Mouse (Mus musculus): Measurements from ENCODE around the gene Tom1l1.
A peak's percentile ranks its signal among the peaks of the same experiment; 100 is the strongest.
"Not testable (repeated sequence)": the region's sequence is repeated elsewhere in the genome, so short reads cannot be mapped to it uniquely, and the experiment has no call there.

Tom1l1 gene

GRCm38 (mm10) chr11:90687460-90688416, at the start of gene Tom1l1:
Gene Tom1l1 (minus strand): TSS chr11:90688366.
- DNase-seq (ENCODE audit: low read depth, low spot score), result peak; percentile 61

GRCm38 (mm10) chr11:90733575-90733974, 45.4 kb upstream of the Tom1l1 start:
- DNase-seq (ENCODE audit: low read depth, low spot score), result no peak

- DNase-seq (ENCODE audit: low read depth, low spot score), result no peak
These were observed 39.4 kb upstream of the Tom1l1 start for GRCm38 (mm10) chr11:90727354-90728125.

GRCm38 (mm10) chr11:90726730-90727129, 38.6 kb upstream of the Tom1l1 start:
- no peak for DNase-seq (ENCODE audit: low read depth, low spot score)

- no peak for DNase-seq (ENCODE audit: low read depth, low spot score)
These were observed 34.1 kb upstream of the Tom1l1 start for GRCm38 (mm10) chr11:90722304-90722703.

- no peak for DNase-seq (ENCODE audit: low read depth, low spot score)
These were observed 29.6 kb upstream of the Tom1l1 start for GRCm38 (mm10) chr11:90717719-90718118.

- no peak for DNase-seq (ENCODE audit: low read depth, low spot score)
These were observed 23.4 kb upstream of the Tom1l1 start for GRCm38 (mm10) chr11:90711596-90711995.

GRCm38 (mm10) chr11:90707134-90707533, 19.0 kb upstream of the Tom1l1 start:
- DNase-seq (ENCODE audit: low read depth, low spot score), result not testable (repeated sequence)

- DNase-seq (ENCODE audit: low read depth, low spot score), result peak; percentile 69
These were observed 9.5 kb upstream of the Tom1l1 start for GRCm38 (mm10) chr11:90697480-90698240.

- no peak for DNase-seq (ENCODE audit: low read depth, low spot score)
These were observed 7.6 kb upstream of the Tom1l1 start for GRCm38 (mm10) chr11:90695811-90696210.

- DNase-seq (ENCODE audit: low read depth, low spot score), result no peak
These were observed 6.0 kb upstream of the Tom1l1 start for GRCm38 (mm10) chr11:90694206-90694605.

GRCm38 (mm10) chr11:90690361-90690760, 2.2 kb upstream of the Tom1l1 start:
- no peak for DNase-seq (ENCODE audit: low read depth, low spot score)

GRCm38 (mm10) chr11:90687040-90687439, 1.1 kb downstream of the Tom1l1 start:
- DNase-seq (ENCODE audit: low read depth, low spot score), result no peak

- DNase-seq (ENCODE audit: low read depth, low spot score), result no peak
These were observed 1.7 kb downstream of the Tom1l1 start for GRCm38 (mm10) chr11:90686287-90687025.

GRCm38 (mm10) chr11:90685196-90685595, 3.0 kb downstream of the Tom1l1 start:
- DNase-seq (ENCODE audit: low read depth, low spot score), result no peak

- DNase-seq (ENCODE audit: low read depth, low spot score), result no peak
These were observed 3.4 kb downstream of the Tom1l1 start for GRCm38 (mm10) chr11:90684765-90685164.

- no peak for DNase-seq (ENCODE audit: low read depth, low spot score)
These were observed 7.0 kb downstream of the Tom1l1 start for GRCm38 (mm10) chr11:90681171-90681570.

- no peak for DNase-seq (ENCODE audit: low read depth, low spot score)
These were observed 9.6 kb downstream of the Tom1l1 start for GRCm38 (mm10) chr11:90678582-90678981.

- no peak for DNase-seq (ENCODE audit: low read depth, low spot score)
These were observed 10.3 kb downstream of the Tom1l1 start for GRCm38 (mm10) chr11:90677771-90678288.

GRCm38 (mm10) chr11:90677027-90677426, 11.1 kb downstream of the Tom1l1 start:
- DNase-seq (ENCODE audit: low read depth, low spot score), result no peak

Data from embryo, embryonic 11.5 days (tissue).